Mouse (Mus musculus): ENCODE measurements at regions not wholly inside any gene's neighbourhood (a gene's known extent, or its start where the extent isn't known, plus 50 kb on each side); places are given as distances from the start of the nearest gene placed in this dataset.

GRCm38 (mm10) chr4:54653097-54653776 lies 291.6 kb upstream of the Zfp462 start:
- Histone ChIP-seq H3K4me1 (replicated peaks; ENCODE audit: low read depth, low read length) (peaks cover 15% of the 10 kb centered on the region), H3K9me3 (ENCODE audit: low read length) (no peaks in the 10 kb centered on the region), H3K27me3 (ENCODE audit: insufficient read depth, low read length) (no peaks in the 10 kb centered on the region), H3K36me3 (ENCODE audit: insufficient read depth, low read length) (no peaks in the 10 kb centered on the region), H3K4me3 (replicated peaks; ENCODE audit: low read length) (peak overlapping the region; percentile 48; the same call in 1 of the 2 replicates)
- TF ChIP-seq CTCF (conservative IDR thresholded peaks at IDR 0.05; ENCODE audit: low read length) (no peak), POU5F1 (IDR thresholded peaks at IDR 0.05; ENCODE audit: borderline replicate concordance, low read length) (no peak), NANOG (IDR thresholded peaks at IDR 0.05; ENCODE audit: borderline replicate concordance, low read length) (no peak)
